Mouse (Mus musculus) brain, embryonic 14.5 days (tissue): ENCODE measurements around the gene Oat. TPM values are rescaled to one million over a fixed set of nuclear protein-coding genes. Genes with fewer than 3 reads are reported as not detected.

ENCODE experiments used
- DNase-seq: peaks from one replicate; pipeline ENCODE4 v3.0.0-alpha.2; 2011; ENCODE audit warnings: low read depth
- CTCF ChIP-seq: fragments of 200-500 bp; IDR thresholded peaks from 2 replicates; pipeline ENCODE4 v1.5.1; 2012; ENCODE audit warnings: inconsistent platforms, mild to moderate bottlenecking, moderate library complexity, borderline replicate concordance; ENCODE audit not compliant: insufficient read depth, insufficient read length; ENCODE audit errors: extremely low read depth
- POLR2A ChIP-seq: fragments of 200-500 bp; IDR thresholded peaks from 2 replicates; pipeline ENCODE4 v1.6.1; 2012; ENCODE audit warnings: mild to moderate bottlenecking, inconsistent platforms, borderline replicate concordance; ENCODE audit not compliant: poor library complexity, insufficient read depth, insufficient read length, severe bottlenecking; ENCODE audit errors: extremely low read depth
- polyA plus RNA-seq: library from polyadenylated mRNA; depleted of rRNA; stranded (reverse); fragments of >200 nt; gene quantifications from 2 replicates; pipeline ENCODE4 v1.2.3, GENCODE M21; 2012

The Oat gene
- polyA plus RNA-seq, 1 experiment, result 59.2 TPM

- TF ChIP-seq POLR2A (no peak), CTCF (no peak)
- no peak for DNase-seq
These were observed 11.0 kb upstream of the Oat start for GRCm38 (mm10) chr7:132587167-132587566.

- DNase-seq, result no peak
- TF ChIP-seq POLR2A, result no peak
- TF ChIP-seq CTCF, result no peak
These were observed 9.7 kb upstream of the Oat start for GRCm38 (mm10) chr7:132585695-132586491.

- TF ChIP-seq CTCF (no peak), POLR2A (no peak)
- DNase-seq, result no peak
These were observed 5.2 kb upstream of the Oat start for GRCm38 (mm10) chr7:132581441-132581840.

DNA sequence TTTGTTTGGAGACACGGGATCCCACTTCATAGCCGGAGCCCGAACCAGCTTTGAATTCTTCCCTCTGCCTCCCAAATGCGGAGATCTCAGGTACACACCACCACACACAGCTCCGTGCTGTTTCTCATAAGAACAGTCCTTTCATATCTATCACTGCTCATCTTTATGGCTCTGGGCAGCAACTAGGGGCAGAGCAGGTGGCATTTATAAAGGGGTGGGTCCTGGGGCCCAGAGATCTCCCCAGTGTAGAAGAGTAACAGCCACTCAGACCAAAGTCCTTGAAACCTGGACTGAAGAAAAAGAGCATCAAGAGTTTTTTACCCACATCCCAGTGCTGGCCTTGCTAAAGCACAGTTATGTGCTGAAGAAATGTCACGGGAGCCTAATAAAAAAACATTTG lies 4.3 kb upstream of the Oat start:
- TF ChIP-seq POLR2A (no peak), CTCF (no peak)
- no peak for DNase-seq

- DNase-seq, result no peak
These were observed 693 bp upstream of the Oat start for GRCm38 (mm10) chr7:132576891-132577290.

DNA sequence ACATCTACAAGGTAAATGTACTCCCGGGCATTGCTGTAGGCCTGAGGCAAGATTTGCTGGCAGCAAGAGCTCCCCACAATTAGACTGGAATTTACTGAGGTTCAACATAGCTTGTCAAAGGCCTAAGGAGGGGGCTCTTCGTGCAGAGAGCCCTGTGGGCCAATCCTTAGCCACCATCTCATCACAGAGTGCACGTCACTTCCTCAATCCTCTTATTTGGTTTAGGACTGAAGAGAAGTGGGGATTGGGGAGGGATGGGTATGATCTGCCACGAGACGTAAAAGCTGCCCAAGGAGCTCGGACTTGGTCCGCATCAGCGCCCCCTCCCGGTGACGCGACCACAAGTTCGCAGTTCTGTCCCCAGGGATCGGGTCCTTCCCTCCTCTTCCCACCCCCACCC lies 575 bp downstream of the Oat start:
- TF ChIP-seq POLR2A (no peak), CTCF (peak; percentile 72)

More at GRCm38 (mm10) chr7:132576891-132577290, 693 bp upstream of the Oat start:
- no peak for TF ChIP-seq CTCF
- no peak for TF ChIP-seq POLR2A

GRCm38 (mm10) chr7:132574646-132575045 lies 1.6 kb downstream of the Oat start:
- TF ChIP-seq CTCF, result no peak
- no peak for TF ChIP-seq POLR2A
- no peak for DNase-seq

More for the DNA sequence above, 575 bp downstream of the Oat start:
- peak; percentile 96 for DNase-seq

GRCm38 (mm10) chr7:132573205-132573604 lies 3.0 kb downstream of the Oat start:
- DNase-seq, result peak; percentile 83
- TF ChIP-seq POLR2A (no peak), CTCF (no peak)

DNA sequence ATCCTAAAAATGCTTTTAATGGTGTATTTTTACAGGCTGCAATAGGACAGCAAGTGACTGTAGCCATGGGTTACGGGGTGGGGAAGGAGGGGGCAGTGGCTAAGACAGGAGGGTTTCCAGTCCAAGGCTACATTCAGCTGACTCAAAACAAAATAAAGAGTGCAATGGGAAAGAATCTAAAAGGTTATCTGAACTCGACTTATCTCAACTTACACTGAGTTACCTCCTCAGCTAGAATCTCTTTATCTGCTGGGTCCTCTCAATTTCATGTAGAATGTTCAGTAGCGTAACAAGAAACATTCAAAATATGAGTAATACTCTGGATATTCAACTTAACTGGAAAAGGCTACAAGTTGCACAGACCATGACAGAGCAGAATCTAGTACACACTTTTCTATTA lies 3.5 kb downstream of the Oat start:
- DNase-seq, result peak; percentile 40
- TF ChIP-seq POLR2A (no peak), CTCF (no peak)

DNA sequence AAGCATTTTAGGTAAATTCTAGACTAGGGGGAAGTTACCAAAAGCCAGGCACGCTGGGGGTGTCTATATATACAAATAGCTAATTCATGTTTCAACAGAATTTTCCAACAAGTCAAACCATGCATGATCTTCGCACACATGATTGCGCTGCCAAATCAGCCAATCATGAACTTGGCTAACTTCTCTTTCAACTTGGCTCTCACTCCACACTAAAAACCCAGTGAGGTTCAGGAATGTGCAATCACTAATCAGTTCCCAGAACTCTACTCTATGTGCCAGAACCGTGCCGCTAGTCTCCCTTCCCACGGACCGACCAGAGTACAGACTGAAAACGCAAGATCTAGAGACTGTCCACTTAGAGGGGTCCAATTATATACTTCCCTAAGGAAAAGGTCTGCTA lies 4.7 kb downstream of the Oat start:
- peak; percentile 75 for DNase-seq
- TF ChIP-seq CTCF (no peak), POLR2A (no peak)

DNA sequence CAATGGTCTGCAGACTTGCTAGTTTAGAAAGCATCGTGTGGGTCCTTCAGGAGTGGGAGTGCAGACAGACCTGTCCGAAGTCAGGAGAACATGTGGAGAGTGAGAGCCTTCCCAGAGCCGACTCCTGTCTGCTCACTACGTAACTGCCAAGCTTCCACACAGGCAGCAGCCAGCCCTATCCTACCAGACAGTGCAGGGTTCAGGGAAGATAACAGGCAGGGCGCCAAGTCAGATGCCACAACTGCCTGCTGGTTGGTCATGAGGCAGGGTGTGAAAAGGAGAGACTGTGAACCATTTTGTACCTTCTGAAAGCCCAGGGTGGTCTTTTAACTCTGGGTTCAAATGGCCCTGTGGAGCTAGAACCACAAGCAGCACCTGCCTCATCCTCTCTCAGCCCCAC lies 6.1 kb downstream of the Oat start:
- TF ChIP-seq CTCF (no peak), POLR2A (no peak)
- DNase-seq, result peak; percentile 31

- DNase-seq, result peak; percentile 46
- no peak for TF ChIP-seq POLR2A
- TF ChIP-seq CTCF, result no peak
These were observed 7.4 kb downstream of the Oat start for GRCm38 (mm10) chr7:132568817-132569216.

DNA sequence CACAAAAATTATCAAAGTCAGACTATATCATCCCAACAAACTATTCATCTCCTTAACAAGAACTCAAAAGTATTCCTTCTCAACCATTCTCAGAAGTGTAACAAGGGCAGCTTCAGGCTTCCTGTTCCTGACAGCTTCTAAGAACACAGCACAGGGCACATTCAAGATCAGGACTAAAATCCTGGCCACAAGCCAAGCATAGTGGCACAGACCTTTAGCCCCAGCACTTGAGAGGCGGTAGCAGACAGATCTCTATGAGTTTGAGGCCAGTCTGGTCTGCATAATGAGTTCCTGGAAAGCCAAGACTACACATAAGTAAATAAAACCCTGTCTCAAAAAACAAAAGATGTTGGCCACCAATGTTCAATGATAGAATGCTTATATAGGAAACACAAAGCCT lies 10.4 kb downstream of the Oat start:
- DNase-seq, result peak; percentile 42
- TF ChIP-seq POLR2A, result no peak
- TF ChIP-seq CTCF, result no peak
